Mouse (Mus musculus): ENCODE data around the gene Ryk.

DNA sequence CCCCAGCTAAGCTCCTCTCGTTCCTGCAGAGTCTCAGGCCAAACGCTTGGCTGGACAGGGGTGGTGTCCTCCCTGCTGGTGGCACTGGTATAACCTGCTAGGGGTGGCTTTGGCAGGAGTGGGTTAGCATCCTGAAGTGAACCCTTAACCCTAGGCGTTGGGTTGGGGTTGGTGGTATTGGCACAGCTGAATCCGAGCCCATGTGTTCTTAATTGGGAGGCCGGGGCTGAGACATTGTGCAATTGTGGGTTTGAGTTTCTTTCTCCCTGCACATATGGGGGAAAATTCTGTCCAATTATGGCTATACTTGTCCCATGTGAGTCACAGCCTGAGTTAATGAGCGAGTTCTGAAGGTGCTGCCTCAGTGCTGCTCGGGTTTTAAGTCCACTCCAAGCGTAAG, 7.8 kb downstream of the Ryk start:
- no peak for TF ChIP-seq CTCF (IDR thresholded peaks at IDR 0.05; ENCODE audit: borderline replicate concordance, control insufficient read depth, extremely low read depth, insufficient read depth, low read length, poor library complexity)
- no peak for TF ChIP-seq POLR2A (IDR thresholded peaks at IDR 0.05; ENCODE audit: control insufficient read depth, extremely low read depth, insufficient read depth, low read length, poor library complexity)
